Mouse (Mus musculus) lung, adult 2 months (tissue): ENCODE results near the gene Amy2a1. TPM values are rescaled to one million over a fixed set of nuclear protein-coding genes. Genes with fewer than 3 reads are reported as not detected.
"Not testable (repeated sequence)": the region's sequence is repeated elsewhere in the genome, so short reads cannot be mapped to it uniquely, and the experiment has no call there.

Source experiments
- DNase-seq: peaks from one replicate; pipeline ENCODE4 v3.0.0; 2022
- H3K4me1 ChIP-seq: fragments of 200-500 bp; 2 replicates; pipeline ENCODE4 v1.6.1; 2011; ENCODE audit warnings: low read length; ENCODE audit not compliant: control insufficient read depth, insufficient read depth
- H3K4me3 ChIP-seq: fragments of 200-500 bp; replicated peaks from 2 replicates; pipeline ENCODE3; 2011; ENCODE audit warnings: low read depth, mild to moderate bottlenecking, control low read depth, low read length; ENCODE audit errors: extremely low read depth
- CTCF ChIP-seq: fragments of 200-500 bp; IDR thresholded peaks from 2 replicates; pipeline ENCODE4 v1.5.1; 2011; ENCODE audit warnings: mild to moderate bottlenecking, low read length, control low read depth; ENCODE audit not compliant: insufficient read depth
- POLR2A ChIP-seq: fragments of 200-500 bp; IDR thresholded peaks from 2 replicates; pipeline ENCODE4 v1.6.1; 2011; ENCODE audit warnings: low read depth, mild to moderate bottlenecking, control low read depth, low read length, borderline replicate concordance; ENCODE audit errors: extremely low read depth
- WGBS: fragments of 180-500 bp; shearing (Covaris S2); methylation state at CpG from one replicate; pipeline ENCODE4 v1.1.7; 2018; 5-methylcytosine and 5-hydroxymethylcytosine counted together
- polyA plus RNA-seq: library from polyadenylated mRNA; depleted of rRNA; stranded (reverse); fragments of >200 nt; gene quantifications from 2 replicates; pipeline ENCODE4 v1.2.3, GENCODE M21; 2012; rRNA removed

Gene Amy2a1
- polyA plus RNA-seq = not detected in 2 replicates

- 89% methylated on average over 3 of the region's 3 CpGs for WGBS
- H3K4me1 ChIP-seq, DNase-seq, H3K4me3 ChIP-seq: not testable (repeated sequence)
Observed at GRCm38 (mm10) chr3:113532328-113532727, at the start of gene Amy2a1. Gene Amy2a1 (minus strand): TSS chr3:113532428.

DNA sequence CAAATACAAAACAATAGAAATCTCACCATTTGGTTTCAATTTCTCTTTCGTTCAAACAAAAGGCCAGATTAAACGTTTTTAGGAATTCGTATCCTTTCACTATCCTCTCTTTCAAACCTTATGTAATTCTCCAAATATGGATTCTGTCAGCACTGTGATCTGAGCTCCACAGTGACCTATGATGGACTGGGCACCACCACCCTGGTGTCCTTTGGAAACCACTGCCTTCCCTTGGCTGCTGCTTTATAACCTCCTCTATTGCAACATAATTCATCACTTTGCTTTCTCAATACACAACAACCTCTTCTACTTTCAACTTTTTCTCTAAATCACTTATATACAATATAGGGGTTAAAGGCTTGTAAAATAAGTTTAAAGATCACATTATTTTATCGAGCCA is 42.4 kb upstream of the Amy2a1 start:
- 61% methylated on average over 4 of the region's 4 CpGs for WGBS
- DNase-seq = no peak
- Histone ChIP-seq H3K4me1 (no peaks in the 10 kb centered on the region), H3K4me3 (no peak overlapping the region)
- no peak for TF ChIP-seq CTCF
- TF ChIP-seq POLR2A = no peak

DNA sequence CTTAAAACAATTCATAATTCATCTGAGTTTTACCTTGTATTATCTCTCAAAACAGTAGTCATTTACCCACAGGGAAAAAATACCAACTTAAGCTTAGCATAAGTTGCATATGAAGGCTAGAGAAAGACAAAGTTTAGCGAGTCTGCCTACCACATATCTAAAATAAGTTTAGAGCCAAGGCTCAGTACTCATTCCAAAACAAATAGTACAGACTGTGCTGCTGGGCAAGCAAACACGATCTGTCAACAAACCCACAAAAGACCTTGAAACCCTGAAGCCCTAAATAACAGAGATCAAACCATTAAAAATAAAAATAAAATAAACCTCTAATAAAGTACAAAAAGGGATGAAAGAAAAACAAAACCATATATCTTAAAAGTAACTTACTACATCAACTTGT is 41.9 kb upstream of the Amy2a1 start:
- DNase-seq = no peak
- WGBS = 44% methylated on average over 2 of the region's 2 CpGs
- no peak for TF ChIP-seq POLR2A
- TF ChIP-seq CTCF = no peak
- Histone ChIP-seq H3K4me3 (no peak overlapping the region), H3K4me1 (no peaks in the 10 kb centered on the region)

GRCm38 (mm10) chr3:113572158-113572557 is 39.9 kb upstream of the Amy2a1 start:
- Histone ChIP-seq H3K4me3 (no peak overlapping the region), H3K4me1 (no peaks in the 10 kb centered on the region)
- TF ChIP-seq CTCF (no peak), POLR2A (no peak)
- WGBS = 57% methylated on average over 3 of the region's 3 CpGs
- DNase-seq = no peak

GRCm38 (mm10) chr3:113539692-113540091 is 7.5 kb upstream of the Amy2a1 start:
- no peak for DNase-seq
- TF ChIP-seq CTCF = no peak
- no peak for TF ChIP-seq POLR2A
- Histone ChIP-seq H3K4me1 (no peaks in the 10 kb centered on the region), H3K4me3 (no peak overlapping the region)

Other genes starting within 250 kb of the Amy2a1 start
- gene Amy2a4, start 241.0 kb downstream of the Amy2a1 start, polyA plus RNA-seq = 0.19 TPM in 1 of 2 replicates, not detected in the other
- 0.19 TPM in 1 of 2 replicates, not detected in the other for gene Amy2a3, start 208.4 kb downstream of the Amy2a1 start, polyA plus RNA-seq
- gene Amy2a2, start 175.8 kb downstream of the Amy2a1 start, polyA plus RNA-seq = 0.19 TPM in 1 of 2 replicates, not detected in the other
- 1.9 and 2.5 TPM in 2 replicates for gene Amy1, start 74.3 kb upstream of the Amy2a1 start, polyA plus RNA-seq
- gene Rnpc3, start 97.7 kb upstream of the Amy2a1 start, polyA plus RNA-seq = 7.8 and 9.1 TPM in 2 replicates